Mouse (Mus musculus): ENCODE measurements around the gene Wfdc6a.
"Not testable (repeated sequence)": the region's sequence is repeated elsewhere in the genome, so short reads cannot be mapped to it uniquely, and the experiment has no call there.

The Wfdc6a gene

GRCm38 (mm10) chr2:164585025-164585725 lies at the start of gene Wfdc6a:
TSS of gene Wfdc6a (minus strand) at chr2:164585447.
- DNase-seq (ENCODE audit: low read depth, low spot score): not testable (repeated sequence)

- no peak for DNase-seq (ENCODE audit: low read depth, low spot score)
These were observed 36.5 kb upstream of the Wfdc6a start for GRCm38 (mm10) chr2:164621775-164622174.

- no peak for DNase-seq (ENCODE audit: low read depth, low spot score)
These were observed 33.8 kb upstream of the Wfdc6a start for GRCm38 (mm10) chr2:164619050-164619449.

- DNase-seq (ENCODE audit: low read depth, low spot score): no peak
These were observed 30.1 kb upstream of the Wfdc6a start for GRCm38 (mm10) chr2:164615386-164615785.

- not testable (repeated sequence) for DNase-seq (ENCODE audit: low read depth, low spot score)
These were observed 28.2 kb upstream of the Wfdc6a start, which contains the start of the genes Wfdc6b and Wfdc8 for GRCm38 (mm10) chr2:164613471-164613870. TSS of gene Wfdc6b (plus strand) at chr2:164613522. TSS of gene Wfdc8 (minus strand) at chr2:164613626.

- DNase-seq (ENCODE audit: low read depth, low spot score): no peak
These were observed 23.5 kb upstream of the Wfdc6a start for GRCm38 (mm10) chr2:164608781-164609180.

GRCm38 (mm10) chr2:164604411-164604810 lies 19.2 kb upstream of the Wfdc6a start:
- no peak for DNase-seq (ENCODE audit: low read depth, low spot score)

- DNase-seq (ENCODE audit: low read depth, low spot score): no peak
These were observed 18.2 kb upstream of the Wfdc6a start for GRCm38 (mm10) chr2:164603482-164603881.

GRCm38 (mm10) chr2:164600179-164600578 lies 14.9 kb upstream of the Wfdc6a start:
- no peak for DNase-seq (ENCODE audit: low read depth, low spot score)

- no peak for DNase-seq (ENCODE audit: low read depth, low spot score)
These were observed 8.2 kb upstream of the Wfdc6a start, which contains the start of gene Eppin for GRCm38 (mm10) chr2:164593494-164593893. TSS of gene Eppin (minus strand) at chr2:164593594.

- DNase-seq (ENCODE audit: low read depth, low spot score): peak; percentile 17
These were observed 6.8 kb upstream of the Wfdc6a start for GRCm38 (mm10) chr2:164592014-164592413.

GRCm38 (mm10) chr2:164573359-164573758 lies 11.9 kb downstream of the Wfdc6a start, which contains the start of gene Spint3:
TSS of gene Spint3 (minus strand) at chr2:164573459.
- DNase-seq (ENCODE audit: low read depth, low spot score): not testable (repeated sequence)

GRCm38 (mm10) chr2:164567460-164567859 lies 17.8 kb downstream of the Wfdc6a start:
- no peak for DNase-seq (ENCODE audit: low read depth, low spot score)

- DNase-seq (ENCODE audit: low read depth, low spot score): no peak
These were observed 18.2 kb downstream of the Wfdc6a start for GRCm38 (mm10) chr2:164566997-164567396.

GRCm38 (mm10) chr2:164564346-164564745 lies 20.9 kb downstream of the Wfdc6a start:
- no peak for DNase-seq (ENCODE audit: low read depth, low spot score)

- no peak for DNase-seq (ENCODE audit: low read depth, low spot score)
These were observed 21.8 kb downstream of the Wfdc6a start for GRCm38 (mm10) chr2:164563339-164564038.

GRCm38 (mm10) chr2:164562391-164563188 lies 22.7 kb downstream of the Wfdc6a start, which contains the start of gene Wfdc2:
TSS of gene Wfdc2 (plus strand) at chr2:164562413.
- no peak for DNase-seq (ENCODE audit: low read depth, low spot score)

GRCm38 (mm10) chr2:164560106-164560505 lies 25.1 kb downstream of the Wfdc6a start:
- no peak for DNase-seq (ENCODE audit: low read depth, low spot score)

- DNase-seq (ENCODE audit: low read depth, low spot score): no peak
These were observed 26.1 kb downstream of the Wfdc6a start for GRCm38 (mm10) chr2:164558991-164559645.

GRCm38 (mm10) chr2:164558426-164558825 lies 26.8 kb downstream of the Wfdc6a start:
- DNase-seq (ENCODE audit: low read depth, low spot score): no peak

GRCm38 (mm10) chr2:164551502-164551901 lies 33.7 kb downstream of the Wfdc6a start:
- DNase-seq (ENCODE audit: low read depth, low spot score): no peak

Measured in retina, postnatal 7 days (tissue).